Mouse (Mus musculus) heart, embryonic 15.5 days (tissue): ENCODE data around the gene Mki67. TPM values are rescaled to one million over a fixed set of nuclear protein-coding genes. Genes with fewer than 3 reads are reported as not detected.
A peak's percentile ranks its signal among the peaks of the same experiment; 100 is the strongest.

Source experiments
- ATAC-seq: fragments of 200-750 bp; cut with Nextera tagmentation; replicated peaks from 2 replicates; pipeline ENCODE4 v1.8.0; 2017; ENCODE audit warnings: low read depth, moderate TSS enrichment; ENCODE audit not compliant: insufficient number of reproducible peaks, insufficient read depth, low FRiP score
- H3K27ac ChIP-seq: fragments of 300-500 bp; sonication (generic); 2 replicates; pipeline ENCODE4 v1.5.1; 2015; ENCODE audit warnings: mild to moderate bottlenecking, inconsistent platforms
- H3K27me3 ChIP-seq: fragments of 300-500 bp; sonication (generic); 2 replicates; pipeline ENCODE4 v1.6.1; 2015; ENCODE audit warnings: inconsistent platforms
- H3K36me3 ChIP-seq: fragments of 300-500 bp; sonication (generic); 2 replicates; pipeline ENCODE4 v1.6.1; 2015; ENCODE audit warnings: mild to moderate bottlenecking, inconsistent platforms
- H3K4me1 ChIP-seq: fragments of 300-500 bp; sonication (generic); replicated peaks from 2 replicates; pipeline ENCODE4 v1.6.1; 2015; ENCODE audit warnings: inconsistent platforms
- H3K4me2 ChIP-seq: fragments of 300-500 bp; sonication (generic); 2 replicates; pipeline ENCODE4 v1.6.1; 2015; ENCODE audit warnings: inconsistent platforms, mild to moderate bottlenecking, moderate library complexity
- H3K4me3 ChIP-seq: fragments of 300-500 bp; sonication (generic); 2 replicates; pipeline ENCODE4 v1.5.1; 2015; ENCODE audit warnings: mild to moderate bottlenecking, inconsistent platforms
- H3K9ac ChIP-seq: fragments of 300-500 bp; sonication (generic); 2 replicates; pipeline ENCODE4 v1.6.1; 2015; ENCODE audit warnings: mild to moderate bottlenecking, inconsistent platforms
- H3K9me3 ChIP-seq: fragments of 300-500 bp; sonication (generic); replicated peaks from 2 replicates; pipeline ENCODE4 v1.6.1; 2016; ENCODE audit warnings: inconsistent platforms
- WGBS: fragments of 180-500 bp; shearing (Covaris S2); methylation state at CpG from one replicate; pipeline ENCODE4 v1.1.7; 2015; ENCODE audit warnings: mixed read lengths; 5-methylcytosine and 5-hydroxymethylcytosine counted together
- polyA plus RNA-seq: library from polyadenylated mRNA; unstranded; fragments of >200 nt; fragmentation: Nextera tagmentation; extraction: Ambion mirVana; gene quantifications from 2 replicates; pipeline ENCODE4 v1.2.1, GENCODE M21; 2015

The Mki67 gene
- polyA plus RNA-seq, 1 experiment from 2014 or later, result 20.2 TPM

DNA sequence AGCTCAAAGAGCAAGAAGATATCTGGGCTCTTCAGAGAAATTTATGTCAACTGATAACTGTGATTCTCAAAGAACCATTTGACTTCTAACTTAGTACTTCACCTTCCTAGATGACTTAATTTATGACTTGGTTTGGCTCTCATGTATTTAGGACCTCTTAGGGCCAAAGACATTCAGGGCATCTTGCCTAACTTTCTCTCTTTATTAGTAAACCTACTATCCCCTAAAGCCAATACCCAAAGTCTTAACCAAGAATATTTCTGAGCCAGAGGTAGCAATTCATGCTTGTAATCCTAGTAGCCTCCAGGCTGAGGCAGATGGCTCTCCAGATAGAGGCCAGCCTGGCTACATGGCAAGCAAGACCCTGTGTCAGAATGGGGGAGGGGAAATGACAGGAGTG is 55.8 kb downstream of the Mki67 start:
- H3K27ac ChIP-seq, result no peak overlapping the region
- no peaks in the 10 kb centered on the region for H3K9me3 ChIP-seq
- H3K4me1 ChIP-seq, result no peaks in the 10 kb centered on the region
- no peak for ATAC-seq
- H3K4me2 ChIP-seq, result no peak overlapping the region
- 0 out of 2 replicates have a peak, but pooled peaks cover 1% of the 10 kb centered on the region for H3K27me3 ChIP-seq
- no peak overlapping the region for H3K9ac ChIP-seq
- no peak overlapping the region for H3K4me3 ChIP-seq
- H3K36me3 ChIP-seq, result no peaks in the 10 kb centered on the region

DNA sequence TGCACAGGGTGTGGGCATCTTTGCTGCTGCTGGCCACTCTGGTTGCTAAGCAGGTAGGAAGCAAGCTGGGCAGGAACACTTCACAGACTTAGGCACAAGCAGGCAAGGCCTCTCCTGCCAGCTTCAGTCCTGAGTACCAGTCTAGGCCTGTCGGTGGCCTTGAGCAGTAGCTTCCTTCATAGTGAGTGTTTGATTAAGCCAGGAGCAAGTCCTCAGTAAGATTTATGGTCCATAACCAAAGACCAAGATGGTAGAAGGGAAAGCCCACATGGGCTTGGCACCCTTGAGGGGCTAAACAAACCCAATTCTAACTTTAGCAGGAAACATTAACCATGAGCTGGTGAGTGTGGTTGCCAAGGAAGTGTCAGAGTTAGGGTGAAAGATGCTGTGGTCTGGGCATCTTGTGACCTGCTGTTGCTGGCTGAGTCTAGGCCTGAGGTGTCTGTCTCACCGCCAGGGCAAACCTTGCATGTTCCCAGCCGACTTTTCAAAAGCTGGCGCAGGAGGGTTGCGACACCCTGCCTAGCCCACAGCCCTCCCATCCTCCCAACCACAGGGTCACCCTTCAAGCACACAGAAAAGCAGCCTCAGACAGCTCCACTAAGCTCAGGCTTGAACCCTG is 56.7 kb downstream of the Mki67 start:
- no peak overlapping the region for H3K27ac ChIP-seq
- 85% methylated on average over 5 of the region's 5 CpGs for WGBS
- no peak overlapping the region for H3K4me2 ChIP-seq
- H3K27me3 ChIP-seq, result 0 out of 2 replicates have a peak, but pooled peaks cover 3% of the 10 kb centered on the region
- no peak for ATAC-seq
- H3K36me3 ChIP-seq, result no peaks in the 10 kb centered on the region
- no peak overlapping the region for H3K4me3 ChIP-seq
- no peak overlapping the region for H3K9ac ChIP-seq
- no peaks in the 10 kb centered on the region for H3K9me3 ChIP-seq
- H3K4me1 ChIP-seq, result no peaks in the 10 kb centered on the region

DNA sequence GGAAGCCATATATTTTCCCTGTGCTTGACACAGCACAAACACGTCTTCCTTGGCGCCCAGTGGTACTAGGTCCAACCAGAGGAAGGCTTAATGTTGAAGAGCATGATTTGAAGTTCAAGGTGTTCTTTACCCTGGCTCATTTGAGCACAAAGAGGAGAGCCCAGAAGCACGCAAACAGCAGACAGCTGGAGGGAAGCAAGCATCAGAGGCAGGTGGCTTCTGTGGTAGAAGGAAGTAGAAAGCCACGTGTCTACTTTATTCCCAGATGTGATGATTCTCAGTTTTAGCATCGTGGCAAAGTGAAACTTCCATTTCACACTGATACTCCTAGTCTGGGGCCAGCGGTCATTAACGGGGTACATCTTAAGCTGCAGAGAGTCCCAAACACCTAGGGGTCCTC is 58.0 kb downstream of the Mki67 start:
- Histone ChIP-seq H3K4me3 (no peak overlapping the region), H3K36me3 (no peaks in the 10 kb centered on the region), H3K4me2 (no peak overlapping the region), H3K4me1 (no peaks in the 10 kb centered on the region), H3K27me3 (0 out of 2 replicates have a peak, but pooled peaks cover 3% of the 10 kb centered on the region), H3K9ac (no peak overlapping the region), H3K9me3 (no peaks in the 10 kb centered on the region), H3K27ac (no peak overlapping the region)
- WGBS, result 75% methylated on average over 7 of the region's 7 CpGs
- no peak for ATAC-seq

DNA sequence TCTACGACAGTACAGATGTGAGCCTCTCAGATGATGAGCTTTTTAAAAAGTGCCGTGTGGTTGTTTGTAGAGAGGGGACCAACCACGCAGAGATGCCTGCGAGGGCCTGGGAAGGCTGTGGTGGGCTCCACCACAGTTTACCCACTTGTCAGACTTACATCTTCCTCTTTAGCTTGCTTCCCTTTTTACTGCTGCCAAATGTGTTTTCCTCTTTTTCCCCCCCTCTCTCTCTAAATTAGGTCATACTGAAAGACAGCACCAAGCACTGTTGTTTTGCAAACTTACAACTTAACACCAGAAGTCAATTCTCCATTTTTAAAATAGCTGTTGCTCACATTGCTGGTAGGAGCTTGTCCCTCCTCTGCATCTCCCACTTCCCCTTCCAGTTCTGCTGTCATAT is 61.0 kb downstream of the Mki67 start:
- ATAC-seq, result no peak
- no peak overlapping the region for H3K4me3 ChIP-seq
- 0 out of 2 replicates have a peak, but pooled peaks cover 3% of the 10 kb centered on the region for H3K27me3 ChIP-seq
- no peak overlapping the region for H3K27ac ChIP-seq
- H3K9me3 ChIP-seq, result no peaks in the 10 kb centered on the region
- peaks cover 4% of the 10 kb centered on the region; the same call in 1 of the 2 replicates for H3K4me1 ChIP-seq
- WGBS, result 79% methylated on average over 4 of the region's 4 CpGs
- no peaks in the 10 kb centered on the region for H3K36me3 ChIP-seq
- no peak overlapping the region for H3K9ac ChIP-seq
- H3K4me2 ChIP-seq, result no peak overlapping the region

DNA sequence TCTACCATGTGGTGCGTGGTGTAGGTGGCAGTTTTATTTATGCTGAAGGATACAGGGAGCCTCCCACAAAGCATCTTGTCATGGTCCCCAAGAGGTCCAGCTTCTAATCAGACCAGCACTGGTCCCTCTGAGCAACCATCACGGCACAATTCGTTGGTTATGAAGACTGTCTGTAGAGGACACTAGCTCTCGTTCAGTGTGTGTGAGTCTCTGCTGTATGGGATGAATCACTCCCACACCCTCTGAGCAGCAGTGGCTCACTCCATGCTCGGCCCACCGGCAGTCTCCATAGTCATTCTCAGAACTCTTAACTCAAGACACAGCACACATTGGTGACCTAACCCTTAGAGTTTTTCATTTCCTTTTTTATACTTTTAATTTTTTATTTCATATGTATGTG is 61.9 kb downstream of the Mki67 start:
- whole genome bisulfite sequencing, result 74% methylated on average over 6 of the region's 6 CpGs
- H3K4me3 ChIP-seq, result no peak overlapping the region
- ATAC-seq, result no peak
- H3K4me1 ChIP-seq, result peaks cover 4% of the 10 kb centered on the region; the same call in 1 of the 2 replicates
- H3K36me3 ChIP-seq, result no peaks in the 10 kb centered on the region
- H3K27me3 ChIP-seq, result 0 out of 2 replicates have a peak, but pooled peaks cover 3% of the 10 kb centered on the region
- H3K27ac ChIP-seq, result no peak overlapping the region
- H3K9me3 ChIP-seq, result no peaks in the 10 kb centered on the region
- no peak overlapping the region for H3K4me2 ChIP-seq
- H3K9ac ChIP-seq, result no peak overlapping the region

DNA sequence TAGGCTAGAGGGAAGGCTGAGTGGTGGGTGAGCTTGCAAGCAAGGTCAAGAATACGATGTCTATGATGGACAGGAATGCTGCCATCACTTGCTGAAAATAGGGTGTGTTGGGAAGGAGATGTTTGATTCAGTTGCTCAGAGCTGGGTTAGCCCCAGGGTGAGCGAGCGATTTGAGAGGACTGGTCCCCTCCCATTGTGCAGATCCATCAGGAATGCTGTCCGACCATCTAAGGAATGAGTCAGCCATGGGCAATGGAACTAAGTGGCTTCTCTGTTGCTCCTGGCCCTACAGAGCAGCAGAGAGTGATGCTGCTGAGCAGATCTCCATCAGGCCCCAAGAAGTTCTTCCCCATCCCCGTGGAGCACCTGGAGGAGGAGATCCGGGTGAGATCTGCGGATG is 62.6 kb downstream of the Mki67 start:
- 0 out of 2 replicates have a peak, but pooled peaks cover 3% of the 10 kb centered on the region for H3K27me3 ChIP-seq
- 81% methylated on average over 7 of the region's 7 CpGs for whole genome bisulfite sequencing
- ATAC-seq, result no peak
- H3K27ac ChIP-seq, result no peak overlapping the region
- H3K4me2 ChIP-seq, result no peak overlapping the region
- no peak overlapping the region for H3K4me3 ChIP-seq
- H3K9ac ChIP-seq, result no peak overlapping the region
- no peaks in the 10 kb centered on the region for H3K9me3 ChIP-seq
- H3K36me3 ChIP-seq, result no peaks in the 10 kb centered on the region
- H3K4me1 ChIP-seq, result peaks cover 4% of the 10 kb centered on the region; the same call in 1 of the 2 replicates

DNA sequence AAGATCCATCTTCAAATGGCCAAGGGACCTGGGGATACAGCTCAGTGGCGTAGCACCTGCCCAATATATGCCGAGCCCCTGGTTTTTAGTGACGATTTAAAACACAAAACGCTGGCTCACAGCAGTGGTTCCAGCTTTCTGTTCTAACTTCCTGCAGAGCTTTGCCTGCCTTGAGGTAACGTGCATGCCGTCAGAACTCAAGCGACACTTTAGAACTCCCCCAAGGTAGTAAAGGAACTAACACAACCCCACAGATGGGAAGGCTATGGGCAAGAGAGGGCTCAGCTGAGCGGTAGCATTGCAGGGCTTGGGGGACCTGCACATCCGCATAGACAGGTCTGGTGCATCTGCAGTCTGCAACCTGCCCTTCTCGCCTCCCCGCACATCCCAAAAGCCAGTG is 63.4 kb downstream of the Mki67 start:
- ATAC-seq, result no peak
- Histone ChIP-seq H3K27ac (no peak overlapping the region), H3K9ac (no peak overlapping the region), H3K4me1 (peaks cover 4% of the 10 kb centered on the region; the same call in 1 of the 2 replicates), H3K27me3 (0 out of 2 replicates have a peak, but pooled peaks cover 3% of the 10 kb centered on the region), H3K9me3 (no peaks in the 10 kb centered on the region), H3K36me3 (no peaks in the 10 kb centered on the region), H3K4me3 (0 out of 2 replicates have a peak overlapping the region, but pooled peaks have one; percentile 33), H3K4me2 (no peak overlapping the region)
- WGBS, result 67% methylated on average over 11 of the region's 11 CpGs

- no peaks in the 10 kb centered on the region for H3K36me3 ChIP-seq
- H3K9ac ChIP-seq, result peak overlapping the region; percentile 20; the same call in 1 of the 2 replicates
- H3K4me3 ChIP-seq, result peak overlapping the region; percentile 33
- H3K9me3 ChIP-seq, result no peaks in the 10 kb centered on the region
- H3K27me3 ChIP-seq, result 0 out of 2 replicates have a peak, but pooled peaks cover 3% of the 10 kb centered on the region
- WGBS, result 40% methylated on average over 18 of the region's 18 CpGs
- H3K4me1 ChIP-seq, result peaks cover 4% of the 10 kb centered on the region; the same call in 1 of the 2 replicates
- H3K27ac ChIP-seq, result peak overlapping the region; percentile 61
- H3K4me2 ChIP-seq, result peak overlapping the region; percentile 52
- ATAC-seq, result no peak
Measured at GRCm38 (mm10) chr7:135651831-135652511, 64.2 kb downstream of the Mki67 start.

DNA sequence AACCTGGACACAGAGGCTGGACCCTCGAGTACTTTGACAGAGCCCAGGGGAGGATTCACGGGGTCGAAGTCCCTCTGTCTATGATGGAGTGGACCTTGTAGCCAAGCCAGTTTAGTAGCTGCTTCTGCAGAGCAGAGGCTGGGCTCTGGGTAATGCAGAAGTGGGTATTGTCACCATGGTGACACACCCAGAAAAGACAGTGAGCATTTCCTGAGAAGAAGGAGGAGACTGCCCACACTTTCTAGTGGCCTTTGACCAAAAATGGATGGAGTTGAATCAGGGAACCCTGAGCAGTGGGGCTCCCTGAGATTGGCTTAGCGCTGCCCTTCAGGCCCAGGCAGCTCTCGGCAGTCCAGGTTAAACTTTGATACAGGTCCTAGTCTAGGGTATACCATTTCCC is 66.1 kb downstream of the Mki67 start:
- Histone ChIP-seq H3K4me1 (peaks cover 4% of the 10 kb centered on the region; the same call in 1 of the 2 replicates), H3K9ac (no peak overlapping the region), H3K9me3 (no peaks in the 10 kb centered on the region), H3K4me3 (no peak overlapping the region), H3K27me3 (no peaks in the 10 kb centered on the region), H3K27ac (no peak overlapping the region), H3K36me3 (no peaks in the 10 kb centered on the region), H3K4me2 (no peak overlapping the region)
- whole genome bisulfite sequencing, result 80% methylated on average over 5 of the region's 5 CpGs
- no peak for ATAC-seq

DNA sequence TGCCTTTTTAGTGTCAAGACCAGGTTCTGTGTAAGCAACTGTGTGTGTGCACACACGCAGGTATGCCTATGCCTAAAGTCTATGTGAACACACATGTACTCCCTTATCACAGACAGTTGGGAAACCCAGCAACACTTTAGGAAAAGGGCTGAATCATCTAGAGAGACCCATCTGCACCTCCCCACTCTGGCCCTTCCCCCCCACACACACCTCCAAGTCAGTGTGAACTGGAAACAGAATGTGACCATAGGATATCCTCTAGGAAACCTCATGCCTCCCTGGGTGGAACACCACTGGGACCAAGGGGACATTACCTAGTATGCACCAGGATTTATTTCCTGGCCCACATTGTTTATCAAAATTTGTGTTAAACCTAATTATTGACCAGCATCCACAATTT is 66.9 kb downstream of the Mki67 start:
- Histone ChIP-seq H3K4me3 (no peak overlapping the region), H3K9ac (no peak overlapping the region), H3K36me3 (no peaks in the 10 kb centered on the region), H3K9me3 (no peaks in the 10 kb centered on the region), H3K27me3 (no peaks in the 10 kb centered on the region), H3K4me1 (peaks cover 4% of the 10 kb centered on the region; the same call in 1 of the 2 replicates), H3K27ac (no peak overlapping the region), H3K4me2 (no peak overlapping the region)
- 82% methylated on average over 1 of the region's 1 CpGs for WGBS
- no peak for ATAC-seq

GRCm38 (mm10) chr7:135648821-135649220 is 67.3 kb downstream of the Mki67 start:
- Histone ChIP-seq H3K4me3 (no peak overlapping the region), H3K9me3 (no peaks in the 10 kb centered on the region), H3K4me2 (no peak overlapping the region), H3K4me1 (peaks cover 4% of the 10 kb centered on the region; the same call in 1 of the 2 replicates), H3K27ac (no peak overlapping the region), H3K36me3 (no peaks in the 10 kb centered on the region), H3K27me3 (no peaks in the 10 kb centered on the region), H3K9ac (no peak overlapping the region)
- WGBS, result 76% methylated on average over 8 of the region's 8 CpGs
- no peak for ATAC-seq
